Mouse (Mus musculus): Measurements from ENCODE around the gene Aamdc.
A peak's percentile ranks its signal among the peaks of the same experiment; 100 is the strongest.

- TF ChIP-seq NRF1 (IDR thresholded peaks at IDR 0.05; ENCODE audit: low read depth, low read length) (no peak; the same call in 1 of the 2 replicates), POLR2A (IDR thresholded peaks at IDR 0.05; ENCODE audit: low read depth, low read length) (no peak), CTCF (conservative IDR thresholded peaks at IDR 0.05 in 1 of 2, IDR thresholded peaks at IDR 0.05 in 1 of 2; ENCODE audit: low read depth in 2 of 2, low read length in 2 of 2) (no peak), JUND (conservative IDR thresholded peaks at IDR 0.05; ENCODE audit: low read depth, low read length) (no peak), SMC3 (IDR thresholded peaks at IDR 0.05; ENCODE audit: low read depth, low read length) (no peak), HCFC1 (IDR thresholded peaks at IDR 0.05; ENCODE audit: low read depth, low read length) (no peak), MYC (IDR thresholded peaks at IDR 0.05; ENCODE audit: low read depth, low read length) (no peak), ETS1 (conservative IDR thresholded peaks at IDR 0.05; ENCODE audit: low read depth, low read length) (no peak), NELFE (IDR thresholded peaks at IDR 0.05; ENCODE audit: low read depth, low read length) (0 out of 2 replicates have a peak, but pooled peaks have one; percentile 9), EP300 (IDR thresholded peaks at IDR 0.05; ENCODE audit: low read length) (no peak), BHLHE40 (IDR thresholded peaks at IDR 0.05; ENCODE audit: low read depth, low read length) (no peak), USF2 (conservative IDR thresholded peaks at IDR 0.05; ENCODE audit: low read depth, low read length) (no peak), UBTF (IDR thresholded peaks at IDR 0.05; ENCODE audit: low read depth, low read length) (no peak), MAFK (IDR thresholded peaks at IDR 0.05; ENCODE audit: insufficient replicate concordance, low read length) (no peak)
These were observed 912 bp upstream of the Aamdc start for GRCm38 (mm10) chr7:97579976-97580842.

Measured in CH12.LX (cell line).